Mouse (Mus musculus) bone marrow macrophage, adult 2 months (primary cell): Measurements from ENCODE around the gene Dpp9. TPM values are rescaled to one million over a fixed set of nuclear protein-coding genes. Genes with fewer than 3 reads are reported as not detected.

Experiments used
- H3K27ac ChIP-seq: 2 replicates; pipeline ENCODE4 v1.5.1; 2012; ENCODE audit warnings: low read depth, low read length; ENCODE audit not compliant: insufficient read depth
- H3K4me1 ChIP-seq: 2 replicates; pipeline ENCODE4 v1.6.1; 2012; ENCODE audit warnings: low read length; ENCODE audit not compliant: control insufficient read depth, insufficient read depth
- H3K4me3 ChIP-seq: 2 replicates; pipeline ENCODE4 v1.5.1; 2012; ENCODE audit warnings: mild to moderate bottlenecking, low read length, moderate library complexity; ENCODE audit not compliant: insufficient read depth
- CTCF ChIP-seq: IDR thresholded peaks from 2 replicates; pipeline ENCODE4 v1.5.1; 2012; ENCODE audit warnings: low read depth, mild to moderate bottlenecking, low read length, moderate library complexity
- POLR2A ChIP-seq: IDR thresholded peaks from 2 replicates; pipeline ENCODE4 v1.6.1; 2012; ENCODE audit warnings: mild to moderate bottlenecking, low read depth, low read length, borderline replicate concordance
- polyA plus RNA-seq: library from polyadenylated mRNA; stranded (reverse); fragments of >200 nt; gene quantifications from 2 replicates; pipeline ENCODE4 v1.2.4, GENCODE M21; 2012; ENCODE audit not compliant: missing spikeins, insufficient read depth, insufficient read length

The Dpp9 gene
- polyA plus RNA-seq, 1 experiment: 25.0 TPM

DNA sequence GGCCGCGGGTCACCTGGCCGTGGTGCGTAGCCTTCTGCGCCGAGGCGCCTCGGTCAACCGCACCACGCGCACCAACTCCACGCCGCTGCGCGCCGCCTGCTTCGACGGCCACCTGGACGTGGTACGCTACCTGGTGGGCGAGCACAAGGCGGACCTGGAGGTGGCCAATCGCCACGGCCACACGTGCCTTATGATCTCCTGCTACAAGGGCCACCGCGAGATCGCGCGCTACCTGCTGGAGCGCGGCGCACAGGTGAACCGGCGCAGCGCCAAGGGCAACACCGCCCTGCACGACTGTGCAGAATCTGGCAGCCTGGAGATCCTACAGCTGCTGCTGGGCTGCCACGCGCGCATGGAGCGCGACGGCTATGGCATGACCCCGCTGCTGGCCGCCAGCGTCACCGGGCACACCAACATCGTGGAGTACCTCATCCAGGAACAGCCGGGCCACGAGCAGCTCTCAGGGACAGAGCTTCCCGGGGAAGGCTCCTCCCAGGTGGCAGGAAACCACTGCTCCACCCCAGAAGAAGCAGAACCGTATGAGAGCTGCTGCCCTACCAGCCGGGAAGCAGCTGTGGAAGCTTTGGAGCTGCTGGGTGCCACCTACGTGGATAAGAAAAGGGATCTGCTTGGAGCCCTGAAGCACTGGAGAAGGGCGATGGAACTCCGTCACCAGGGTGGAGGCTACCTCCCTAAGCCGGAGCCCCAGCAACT lies 38.6 kb upstream of the Dpp9 start:
- Histone ChIP-seq H3K27ac (peak overlapping the region; percentile 42), H3K4me1 (peaks cover 30% of the 10 kb centered on the region), H3K4me3 (peak overlapping the region; percentile 79)
- TF ChIP-seq CTCF (no peak), POLR2A (no peak)

DNA sequence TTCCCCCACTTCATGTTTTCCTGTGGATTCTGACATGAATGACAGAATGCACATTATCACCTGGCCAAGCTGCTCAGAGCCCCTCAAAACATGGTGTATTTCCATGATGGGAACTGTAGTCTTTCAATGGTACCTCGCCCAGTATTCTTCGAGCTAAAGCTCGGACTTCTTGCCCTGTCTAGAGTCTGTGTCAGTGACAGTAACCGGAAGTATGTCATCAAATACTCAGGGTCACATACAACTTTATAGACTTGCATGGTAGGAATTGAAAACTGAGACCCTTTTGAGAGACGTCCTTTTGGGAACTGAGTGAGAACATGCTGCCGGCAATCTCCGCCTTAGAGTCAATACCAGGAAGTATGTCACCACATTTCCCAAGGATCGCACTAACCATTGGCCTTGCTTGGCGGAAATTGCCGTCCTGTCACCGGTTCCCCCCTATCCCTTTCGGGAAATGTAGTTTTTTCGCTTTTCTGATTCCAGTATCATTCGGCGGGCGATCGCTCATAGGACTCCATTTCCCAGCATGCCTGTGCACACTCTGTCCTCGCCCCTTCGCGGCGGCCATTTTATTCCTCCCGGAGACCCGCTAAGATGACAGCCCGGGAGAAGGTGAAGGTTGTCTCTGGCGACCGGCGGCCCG lies 37.7 kb upstream of the Dpp9 start, which contains the start of gene Fem1a:
TSS of gene Fem1a (plus strand) at position 572 of the 643 bp plus-strand sequence.
- peak within 1 kb of the TSS; percentile 79 for H3K4me3 ChIP-seq
- H3K27ac ChIP-seq: peak within 1 kb of the TSS; percentile 90
- H3K4me1 ChIP-seq: peaks cover 27% of the 10 kb centered on the region
- TF ChIP-seq POLR2A (no peak), CTCF (no peak)

DNA sequence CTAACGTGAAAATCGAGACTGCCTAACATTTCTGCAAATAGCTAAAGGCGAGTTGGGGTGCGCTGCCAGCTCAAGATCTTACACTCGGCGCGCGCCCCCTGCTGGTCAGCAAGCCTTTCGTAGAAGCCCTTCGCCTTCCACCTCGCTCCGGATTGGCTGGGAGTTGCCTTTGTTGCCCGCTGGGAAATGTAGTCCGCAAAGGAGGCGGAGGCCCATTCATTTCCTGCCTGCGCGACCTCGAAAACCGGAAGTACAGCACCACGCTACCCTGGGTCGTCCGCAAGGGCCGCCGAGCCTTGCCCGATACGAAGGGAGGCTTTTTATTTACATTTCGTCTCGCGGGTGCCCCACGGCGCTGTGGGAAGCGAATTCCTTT lies 37.1 kb upstream of the Dpp9 start:
- H3K4me1 ChIP-seq: peaks cover 29% of the 10 kb centered on the region
- peak overlapping the region; percentile 90 for H3K27ac ChIP-seq
- TF ChIP-seq POLR2A (no peak), CTCF (peak; percentile 42)
- H3K4me3 ChIP-seq: peak overlapping the region; percentile 67

DNA sequence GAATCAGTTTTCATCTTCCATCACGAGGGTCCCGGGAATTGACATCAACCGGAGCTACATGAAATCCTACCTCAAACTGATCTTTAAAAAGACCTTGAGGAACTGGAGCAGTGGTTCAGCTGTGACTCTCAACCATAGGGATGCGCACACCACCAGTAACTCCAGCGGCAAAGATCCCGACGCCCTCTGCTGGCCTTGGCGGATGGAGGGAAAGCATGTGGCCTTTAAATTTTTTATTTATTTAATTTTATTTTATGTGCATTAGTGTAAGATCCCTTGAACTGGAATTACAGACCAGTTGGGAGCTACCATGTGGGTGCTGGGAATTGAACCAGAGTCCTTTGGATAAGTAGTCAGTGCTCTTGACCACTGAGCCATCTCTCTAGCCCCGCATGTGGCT lies 36.7 kb upstream of the Dpp9 start:
- H3K27ac ChIP-seq: peak overlapping the region; percentile 52

DNA sequence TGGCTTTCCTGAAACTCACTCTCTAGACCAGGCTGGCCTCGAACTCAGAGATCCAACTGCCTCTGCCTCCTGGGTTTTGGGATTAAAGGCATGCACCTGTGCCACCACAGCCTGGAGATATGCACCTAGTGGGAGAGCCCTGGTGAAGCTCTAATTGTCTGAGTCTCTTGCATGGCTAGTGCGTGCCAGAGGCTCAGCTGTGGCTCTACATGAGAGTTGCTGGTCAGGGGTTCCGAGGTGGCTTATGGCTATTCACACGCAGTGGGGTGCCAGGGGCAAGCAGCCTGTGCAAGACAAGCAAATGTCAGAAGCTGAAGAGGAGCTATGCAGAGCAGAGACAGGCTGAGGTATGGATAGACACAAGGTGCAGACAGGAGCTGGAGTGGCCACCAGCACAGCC lies 36.0 kb upstream of the Dpp9 start:
- Histone ChIP-seq H3K4me1 (peaks cover 19% of the 10 kb centered on the region), H3K4me3 (no peak overlapping the region), H3K27ac (no peak overlapping the region)
- no peak for TF ChIP-seq CTCF
- no peak for TF ChIP-seq POLR2A

More for the DNA sequence above, 36.7 kb upstream of the Dpp9 start:
- TF ChIP-seq POLR2A: no peak
- no peak for TF ChIP-seq CTCF
- H3K4me3 ChIP-seq: no peak overlapping the region
- peaks cover 26% of the 10 kb centered on the region for H3K4me1 ChIP-seq

DNA sequence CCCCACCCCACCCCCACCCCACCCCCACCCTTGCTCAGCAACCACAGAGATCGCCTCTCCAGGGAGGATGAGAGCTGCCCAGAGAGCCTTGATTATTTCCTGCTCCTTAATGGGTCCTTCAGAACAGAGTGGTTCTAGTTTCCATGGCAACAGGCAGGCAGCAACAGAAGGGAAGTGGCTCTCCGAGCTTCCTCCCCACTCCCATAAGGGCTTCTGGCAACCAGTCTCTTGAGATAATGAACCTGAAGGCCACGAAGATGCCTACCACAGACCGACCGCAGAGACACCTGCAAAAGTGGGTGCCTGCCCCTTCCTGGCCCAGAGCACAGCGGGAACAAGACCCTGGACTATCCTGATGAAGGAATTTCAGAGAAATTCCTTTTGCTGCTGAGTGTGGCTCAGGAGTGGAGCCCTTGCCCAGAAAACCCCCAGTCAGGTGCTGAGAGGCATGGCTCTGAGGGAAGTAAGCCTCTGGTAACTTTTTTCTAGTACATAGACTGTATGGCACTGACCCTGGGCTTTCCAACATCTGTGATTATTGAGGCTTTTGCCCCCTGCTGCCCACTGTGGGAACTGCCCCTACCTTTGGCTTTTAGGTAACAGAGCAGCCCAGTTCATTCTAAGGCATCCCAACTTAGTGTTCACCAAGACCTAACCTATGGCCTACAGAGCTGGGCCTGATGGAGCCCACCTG lies 32.6 kb upstream of the Dpp9 start:
- TF ChIP-seq POLR2A (no peak), CTCF (peak; percentile 54)
- peaks cover 8% of the 10 kb centered on the region for H3K4me1 ChIP-seq
- no peak overlapping the region for H3K4me3 ChIP-seq
- H3K27ac ChIP-seq: no peak overlapping the region

DNA sequence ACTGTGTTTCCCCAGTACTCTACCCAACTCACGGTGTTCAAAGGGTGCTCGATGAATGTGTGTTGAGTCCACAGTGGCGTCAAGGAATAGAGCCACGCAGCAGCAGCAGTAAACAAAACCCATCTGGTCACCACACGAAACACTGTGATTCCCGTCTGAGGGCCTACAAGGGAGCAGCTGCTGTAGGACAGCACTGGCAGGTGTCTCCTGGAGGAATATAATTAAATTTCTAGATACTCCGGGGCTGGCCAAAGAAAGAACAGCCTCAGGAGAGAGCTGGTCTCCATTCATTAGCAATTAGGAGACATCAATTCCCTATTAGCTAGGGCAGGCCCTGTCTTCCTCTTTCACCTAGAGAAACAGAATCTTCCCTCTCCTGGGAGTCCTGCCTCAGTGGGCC lies 26.9 kb upstream of the Dpp9 start:
- TF ChIP-seq CTCF: no peak
- no peak for TF ChIP-seq POLR2A
- no peaks in the 10 kb centered on the region for H3K4me1 ChIP-seq
- no peak overlapping the region for H3K4me3 ChIP-seq
- no peak overlapping the region for H3K27ac ChIP-seq

DNA sequence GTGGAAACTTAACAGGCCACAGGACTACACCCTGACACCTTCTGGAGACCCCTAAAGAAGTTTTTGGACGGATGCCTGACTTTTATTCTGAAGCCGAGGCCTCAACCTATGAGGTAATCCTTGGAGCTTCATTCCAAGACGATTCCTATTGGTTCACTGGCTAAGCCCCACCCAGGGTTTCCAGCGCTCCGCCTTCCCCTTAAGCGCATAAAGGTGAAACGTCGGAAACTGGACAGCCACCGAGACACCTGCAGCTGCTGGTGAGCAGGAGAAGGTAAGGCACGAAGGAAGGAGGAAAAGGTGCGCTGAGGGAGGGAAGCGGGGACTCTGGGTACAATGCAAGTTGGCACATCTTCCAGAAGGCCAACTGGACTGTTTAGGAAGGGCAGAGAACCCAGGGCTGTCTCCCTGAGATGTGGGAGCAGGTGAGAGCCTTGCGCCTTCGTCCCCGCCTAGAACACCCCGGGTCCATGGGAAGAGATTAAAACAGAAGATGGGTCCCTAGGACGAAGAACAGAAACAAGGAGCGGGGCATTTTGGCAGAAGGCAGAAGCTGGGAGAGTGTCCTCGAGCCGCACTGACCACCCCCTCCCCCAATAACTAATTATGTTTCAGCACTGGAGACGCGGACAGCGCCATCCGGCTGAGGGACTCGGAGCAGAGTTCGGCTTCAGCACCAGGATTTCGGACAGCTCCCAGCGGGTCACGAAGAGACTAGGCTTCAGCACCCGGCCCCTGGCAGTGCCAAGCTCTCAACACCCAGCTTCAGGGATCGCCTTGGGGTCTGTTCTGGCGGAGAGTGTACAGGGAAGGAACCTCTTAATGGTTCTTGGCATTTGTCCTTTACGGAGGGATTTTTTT lies 23.1 kb upstream of the Dpp9 start:
- TF ChIP-seq CTCF (no peak), POLR2A (no peak)
- Histone ChIP-seq H3K4me3 (no peak overlapping the region), H3K27ac (no peak overlapping the region), H3K4me1 (peaks cover 4% of the 10 kb centered on the region)

DNA sequence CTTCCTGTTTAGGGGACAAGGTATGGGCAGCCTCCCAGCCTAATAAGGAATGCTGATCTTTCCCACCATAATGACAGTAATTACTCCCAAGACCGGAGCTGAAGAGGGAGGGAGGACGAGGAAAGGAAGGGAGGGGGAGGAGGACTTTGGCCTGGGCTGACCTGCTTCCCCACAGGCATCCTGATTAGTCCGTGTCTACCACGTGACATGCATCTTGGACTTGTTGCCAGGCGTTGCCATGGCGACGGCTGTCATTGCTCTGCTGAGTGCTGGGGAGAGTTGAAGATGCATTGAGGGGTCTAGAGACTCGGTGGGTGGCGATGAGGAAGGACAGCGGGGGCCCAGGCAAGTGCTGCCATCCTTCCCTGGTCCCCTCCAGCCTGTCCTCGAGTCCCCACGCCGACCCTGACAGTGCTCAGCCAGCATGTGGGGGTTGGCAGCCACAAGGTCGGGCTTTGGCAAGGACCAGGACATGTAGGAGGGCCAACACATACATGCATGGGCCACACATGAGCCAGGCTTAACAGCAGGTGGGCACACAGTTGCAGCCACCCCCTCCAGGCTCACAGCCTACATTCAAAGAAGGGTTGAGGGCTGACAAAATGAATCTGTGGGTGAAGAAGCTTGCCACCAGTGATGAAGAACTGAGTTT lies 15.2 kb upstream of the Dpp9 start:
- H3K27ac ChIP-seq: no peak overlapping the region
- H3K4me3 ChIP-seq: no peak overlapping the region
- peaks cover 7% of the 10 kb centered on the region for H3K4me1 ChIP-seq
- TF ChIP-seq POLR2A (no peak), CTCF (no peak)
